Mouse (Mus musculus): Measurements from ENCODE around the gene Mios. TPM values are rescaled to one million over a fixed set of nuclear protein-coding genes. Genes with fewer than 3 reads are reported as not detected.

Mios gene
- polyA plus RNA-seq, 1 experiment from 2014 or later: 31.1 TPM

DNA sequence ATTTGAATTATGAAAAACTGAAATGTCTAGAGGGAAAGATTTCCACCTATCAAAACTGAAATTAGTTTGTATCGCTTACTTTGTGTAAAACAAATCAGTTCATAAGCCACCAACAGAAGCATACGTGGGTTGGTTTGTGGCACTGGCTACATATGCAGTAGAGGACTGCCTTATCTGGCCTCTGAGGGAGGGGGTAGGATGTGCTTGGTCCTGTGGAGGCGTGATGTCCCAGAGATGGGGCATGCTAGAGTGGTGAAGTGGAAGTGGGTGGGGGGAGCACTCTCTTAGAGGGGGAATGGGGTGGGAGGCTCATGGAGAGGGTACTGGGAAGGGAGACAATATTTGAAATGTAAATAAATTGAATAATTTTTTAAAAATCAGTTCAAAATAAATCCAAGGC lies 19.1 kb upstream of the Mios start:
- H3K4me2 ChIP-seq (ENCODE audit: low read depth, low read length): no peak overlapping the region
- no peaks in the 10 kb centered on the region for H3K4me1 ChIP-seq (ENCODE audit: control insufficient read depth, insufficient read depth, low read length)
- ATAC-seq (ENCODE audit: low read depth): no peak
- H3K36me3 ChIP-seq (ENCODE audit: control insufficient read depth, insufficient read depth, low read length): no peaks in the 10 kb centered on the region
- no peak overlapping the region for H3K4me3 ChIP-seq (ENCODE audit: low read depth, low read length)
- WGBS: 78% methylated on average over 3 of the region's 3 CpGs
- no peak overlapping the region for H3K27ac ChIP-seq (ENCODE audit: low read depth, low read length)
- H3K27me3 ChIP-seq (ENCODE audit: control insufficient read depth, insufficient read depth, low read length): no peaks in the 10 kb centered on the region
- H3K9me3 ChIP-seq (ENCODE audit: control insufficient read depth, low read length): no peaks in the 10 kb centered on the region
- H3K9ac ChIP-seq (replicated peaks; ENCODE audit: low read depth, low read length): no peak overlapping the region

DNA sequence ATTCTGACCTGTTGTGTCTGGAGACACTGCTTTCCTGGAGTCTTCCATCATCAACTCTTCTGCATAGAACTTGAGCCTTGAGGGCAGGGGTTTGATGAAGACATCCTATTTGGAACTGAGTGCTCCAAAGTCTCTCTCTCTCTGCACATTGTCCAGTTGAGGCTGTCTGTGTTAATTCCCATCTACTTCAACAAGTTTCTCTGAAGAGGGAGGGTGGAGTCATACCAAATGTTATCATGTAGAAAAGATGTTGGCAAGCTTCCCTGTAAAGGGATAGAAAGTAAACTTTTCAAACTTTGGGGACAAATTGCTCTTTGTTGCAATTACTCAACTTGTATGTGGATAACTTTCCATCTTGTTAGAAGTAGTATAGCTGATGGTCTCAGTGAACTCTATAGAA lies 16.5 kb upstream of the Mios start, which contains the start of gene Col28a1:
Gene Col28a1 (minus strand): TSS at position 101 of the 400 bp plus-strand sequence.
- peaks cover 2% of the 10 kb centered on the region; the same call in 1 of the 2 replicates for H3K9me3 ChIP-seq (ENCODE audit: control insufficient read depth, low read length)
- H3K4me1 ChIP-seq (ENCODE audit: control insufficient read depth, insufficient read depth, low read length): no peaks in the 10 kb centered on the region
- no peak for ATAC-seq (ENCODE audit: low read depth)
- no peak within 1 kb of the TSS for H3K9ac ChIP-seq (replicated peaks; ENCODE audit: low read depth, low read length)
- H3K4me2 ChIP-seq (ENCODE audit: low read depth, low read length): no peak within 1 kb of the TSS
- H3K36me3 ChIP-seq (ENCODE audit: control insufficient read depth, insufficient read depth, low read length): no peaks in the 10 kb centered on the region
- H3K27ac ChIP-seq (ENCODE audit: low read depth, low read length): no peak within 1 kb of the TSS
- H3K4me3 ChIP-seq (ENCODE audit: low read depth, low read length): no peak within 1 kb of the TSS
- no peaks in the 10 kb centered on the region for H3K27me3 ChIP-seq (ENCODE audit: control insufficient read depth, insufficient read depth, low read length)

DNA sequence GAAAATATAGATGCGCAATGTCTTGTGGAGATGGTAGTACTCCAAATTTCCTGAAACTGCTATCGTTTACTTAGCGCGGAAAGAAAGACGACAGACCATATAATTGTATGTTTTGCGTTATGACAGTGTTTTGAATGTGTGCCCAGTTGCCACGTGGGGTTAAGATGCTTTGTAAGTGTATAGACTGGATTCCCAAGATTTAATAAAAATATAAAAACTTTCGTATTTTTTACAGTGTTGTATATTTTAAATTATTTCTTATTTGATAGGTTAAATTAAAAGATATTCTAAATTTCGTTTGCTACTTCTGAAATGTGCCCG lies 804 bp downstream of the Mios start:
- Histone ChIP-seq H3K9ac (replicated peaks; ENCODE audit: low read depth, low read length) (peak overlapping the region; percentile 92), H3K27ac (ENCODE audit: low read depth, low read length) (peak overlapping the region; percentile 91), H3K9me3 (ENCODE audit: control insufficient read depth, low read length) (no peaks in the 10 kb centered on the region), H3K27me3 (ENCODE audit: control insufficient read depth, insufficient read depth, low read length) (no peaks in the 10 kb centered on the region), H3K36me3 (ENCODE audit: control insufficient read depth, insufficient read depth, low read length) (no peaks in the 10 kb centered on the region), H3K4me3 (ENCODE audit: low read depth, low read length) (peak overlapping the region; percentile 82), H3K4me1 (ENCODE audit: control insufficient read depth, insufficient read depth, low read length) (peaks cover 10% of the 10 kb centered on the region), H3K4me2 (ENCODE audit: low read depth, low read length) (peak overlapping the region; percentile 68)
- ATAC-seq (ENCODE audit: low read depth): no peak; the same call in none of the 2 replicates
- WGBS: 16% methylated on average over 10 of the region's 10 CpGs

DNA sequence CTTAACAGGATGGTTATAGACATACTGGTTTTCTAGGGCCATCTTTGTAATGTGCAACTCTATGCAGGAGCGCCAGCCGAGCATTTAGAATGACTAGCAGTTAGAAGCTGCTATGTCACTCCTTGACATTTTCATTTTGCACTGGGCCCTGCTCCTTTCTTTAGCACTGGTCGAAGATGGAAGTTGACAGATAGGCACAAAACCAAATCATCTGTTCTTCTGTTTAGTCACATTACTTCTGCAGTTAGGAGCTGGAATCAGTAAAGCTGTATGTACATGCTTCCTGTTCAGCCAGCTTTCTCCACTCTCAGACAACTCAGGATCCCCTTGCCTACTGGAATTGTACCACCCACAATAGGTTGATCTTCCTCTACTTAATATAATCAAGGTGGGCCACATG lies 1.6 kb downstream of the Mios start:
- no peaks in the 10 kb centered on the region for H3K27me3 ChIP-seq (ENCODE audit: control insufficient read depth, insufficient read depth, low read length)
- H3K36me3 ChIP-seq (ENCODE audit: control insufficient read depth, insufficient read depth, low read length): no peaks in the 10 kb centered on the region
- no peak overlapping the region for H3K27ac ChIP-seq (ENCODE audit: low read depth, low read length)
- H3K4me2 ChIP-seq (ENCODE audit: low read depth, low read length): peak overlapping the region; percentile 68
- H3K9me3 ChIP-seq (ENCODE audit: control insufficient read depth, low read length): no peaks in the 10 kb centered on the region
- H3K4me1 ChIP-seq (ENCODE audit: control insufficient read depth, insufficient read depth, low read length): peaks cover 10% of the 10 kb centered on the region
- no peak overlapping the region for H3K4me3 ChIP-seq (ENCODE audit: low read depth, low read length)
- H3K9ac ChIP-seq (replicated peaks; ENCODE audit: low read depth, low read length): no peak overlapping the region
- ATAC-seq (ENCODE audit: low read depth): no peak
- WGBS: 88% methylated on average over 3 of the region's 3 CpGs

DNA sequence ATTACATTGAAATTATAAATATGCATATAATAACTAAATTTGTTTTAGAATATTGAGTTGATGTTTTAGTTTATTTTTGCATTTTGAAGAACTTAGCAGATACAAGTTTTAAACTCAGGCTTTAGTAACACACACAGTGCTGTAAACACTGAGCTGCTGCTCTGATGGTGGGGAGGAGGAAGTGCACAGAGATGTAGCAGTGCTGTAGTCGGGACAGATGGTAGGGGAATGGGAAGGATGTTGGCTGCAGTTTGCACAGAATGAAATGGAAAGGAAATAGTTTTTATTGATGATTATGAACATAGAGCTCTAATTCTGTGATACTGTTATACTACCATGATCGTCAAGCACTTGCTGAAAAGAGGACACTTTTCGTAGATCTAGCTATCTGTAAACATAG lies 18.0 kb downstream of the Mios start:
- Histone ChIP-seq H3K27ac (ENCODE audit: low read depth, low read length) (no peak overlapping the region), H3K4me2 (ENCODE audit: low read depth, low read length) (no peak overlapping the region), H3K9me3 (ENCODE audit: control insufficient read depth, low read length) (no peaks in the 10 kb centered on the region), H3K9ac (replicated peaks; ENCODE audit: low read depth, low read length) (no peak overlapping the region), H3K27me3 (ENCODE audit: control insufficient read depth, insufficient read depth, low read length) (no peaks in the 10 kb centered on the region), H3K4me3 (ENCODE audit: low read depth, low read length) (no peak overlapping the region), H3K4me1 (ENCODE audit: control insufficient read depth, insufficient read depth, low read length) (no peaks in the 10 kb centered on the region), H3K36me3 (ENCODE audit: control insufficient read depth, insufficient read depth, low read length) (peaks cover 5% of the 10 kb centered on the region; the same call in 1 of the 2 replicates)
- 92% methylated on average over 3 of the region's 3 CpGs for WGBS
- no peak for ATAC-seq (ENCODE audit: low read depth)

DNA sequence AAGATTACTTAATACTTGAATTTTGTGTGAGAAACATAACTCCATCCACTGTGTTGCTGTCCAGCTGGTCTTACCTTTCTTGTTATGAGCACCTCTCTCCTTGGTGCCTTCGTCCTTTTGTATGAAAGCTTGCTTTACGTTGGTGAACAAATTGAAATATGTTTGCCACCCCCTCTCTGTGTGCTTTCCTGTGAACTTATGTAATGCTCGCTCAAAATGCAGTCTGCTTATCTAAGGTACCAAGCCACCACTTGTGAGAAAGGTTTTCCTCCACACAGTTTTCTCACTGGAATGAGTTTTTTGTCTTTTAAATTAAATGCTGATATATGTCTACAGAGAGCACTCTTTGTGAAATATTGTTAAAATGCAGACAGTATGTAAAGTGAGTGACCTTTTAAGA lies 19.6 kb downstream of the Mios start:
- Histone ChIP-seq H3K36me3 (ENCODE audit: control insufficient read depth, insufficient read depth, low read length) (peaks cover 10% of the 10 kb centered on the region; the same call in 1 of the 2 replicates), H3K4me1 (ENCODE audit: control insufficient read depth, insufficient read depth, low read length) (no peaks in the 10 kb centered on the region)

DNA sequence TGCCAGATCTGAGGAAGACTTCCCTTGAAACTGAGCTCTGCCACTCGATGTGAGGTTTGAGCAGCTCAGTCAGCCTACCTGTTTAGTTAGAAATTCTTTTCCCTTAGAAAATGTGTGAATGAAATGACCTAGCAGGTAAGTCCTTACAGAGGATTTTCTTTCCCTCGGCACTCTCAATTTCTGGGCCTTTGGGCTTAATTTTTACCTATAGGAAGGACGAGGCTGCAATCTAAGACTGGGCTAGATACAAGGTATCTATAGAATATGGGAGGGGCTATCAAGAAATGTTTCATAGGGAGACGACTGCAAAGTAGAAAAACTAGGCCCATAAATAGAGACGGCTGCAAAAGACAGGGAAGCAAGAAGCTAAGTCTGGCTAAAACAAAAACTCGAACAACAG lies 49.3 kb downstream of the Mios start:
- no peak overlapping the region for H3K27ac ChIP-seq (ENCODE audit: low read depth, low read length)
- 12% methylated on average over 6 of the region's 6 CpGs for WGBS

More for the DNA sequence above, 19.6 kb downstream of the Mios start:
- H3K4me2 ChIP-seq (ENCODE audit: low read depth, low read length): no peak overlapping the region
- ATAC-seq (ENCODE audit: low read depth): no peak
- no peaks in the 10 kb centered on the region for H3K9me3 ChIP-seq (ENCODE audit: control insufficient read depth, low read length)
- H3K27me3 ChIP-seq (ENCODE audit: control insufficient read depth, insufficient read depth, low read length): no peaks in the 10 kb centered on the region
- no peak overlapping the region for H3K4me3 ChIP-seq (ENCODE audit: low read depth, low read length)
- H3K27ac ChIP-seq (ENCODE audit: low read depth, low read length): no peak overlapping the region
- WGBS: 97% methylated on average over 3 of the region's 3 CpGs
- no peak overlapping the region for H3K9ac ChIP-seq (replicated peaks; ENCODE audit: low read depth, low read length)

DNA sequence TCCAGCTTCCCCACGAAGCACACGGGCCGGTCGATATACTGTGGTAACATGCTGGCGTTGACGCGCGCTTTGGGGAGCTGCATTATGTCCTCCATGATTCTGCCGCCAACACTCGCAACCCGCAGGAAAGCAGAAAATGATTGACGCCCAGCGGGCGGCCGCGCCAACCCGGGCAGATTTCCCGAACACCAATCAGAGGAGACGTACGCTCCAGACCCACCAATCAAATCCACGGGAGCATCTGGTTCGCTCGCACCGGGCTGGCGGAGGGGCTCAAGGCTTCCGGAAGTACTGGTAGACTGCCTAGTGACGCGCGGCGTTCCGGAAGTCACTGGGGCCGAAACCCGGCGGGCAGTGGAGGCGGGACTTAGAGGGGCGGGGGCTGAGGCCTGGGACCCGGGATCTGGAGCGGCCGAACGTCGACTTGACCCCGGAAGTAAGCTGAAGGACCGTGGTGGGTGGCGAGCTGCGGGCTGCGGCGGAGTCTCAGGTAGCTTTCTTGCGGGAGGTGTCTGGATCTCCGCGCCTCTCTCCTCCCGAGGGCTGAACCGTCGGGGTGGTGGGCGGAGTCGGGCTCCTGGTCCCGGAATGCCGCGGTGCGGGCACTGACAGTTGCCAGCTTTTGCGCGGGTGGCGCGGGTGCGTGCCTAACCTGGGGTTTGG lies 50.1 kb downstream of the Mios start, which contains the start of the genes Rpa3, Umad1 and Gm45062:
Gene Rpa3 (minus strand): TSS at position 170 of the 663 bp plus-strand sequence.
Gene Umad1 (plus strand): TSS at position 285 of the 663 bp plus-strand sequence.
Gene Gm45062 (plus strand): TSS at position 447 of the 663 bp plus-strand sequence.
- WGBS: under 1% methylated on average over 63 of the region's 64 CpGs
- H3K4me3 ChIP-seq (ENCODE audit: low read depth, low read length): peak within 1 kb of the TSS; percentile 77

More for the DNA sequence above, 49.3 kb downstream of the Mios start:
- no peak for ATAC-seq (ENCODE audit: low read depth)
- Histone ChIP-seq H3K9ac (replicated peaks; ENCODE audit: low read depth, low read length) (peak overlapping the region; percentile 68), H3K4me2 (ENCODE audit: low read depth, low read length) (peak overlapping the region; percentile 55), H3K27me3 (ENCODE audit: control insufficient read depth, insufficient read depth, low read length) (no peaks in the 10 kb centered on the region), H3K4me3 (ENCODE audit: low read depth, low read length) (peak overlapping the region; percentile 77), H3K9me3 (ENCODE audit: control insufficient read depth, low read length) (no peaks in the 10 kb centered on the region), H3K36me3 (ENCODE audit: control insufficient read depth, insufficient read depth, low read length) (no peaks in the 10 kb centered on the region), H3K4me1 (ENCODE audit: control insufficient read depth, insufficient read depth, low read length) (0 out of 2 replicates have a peak, but pooled peaks cover 10% of the 10 kb centered on the region)

DNA sequence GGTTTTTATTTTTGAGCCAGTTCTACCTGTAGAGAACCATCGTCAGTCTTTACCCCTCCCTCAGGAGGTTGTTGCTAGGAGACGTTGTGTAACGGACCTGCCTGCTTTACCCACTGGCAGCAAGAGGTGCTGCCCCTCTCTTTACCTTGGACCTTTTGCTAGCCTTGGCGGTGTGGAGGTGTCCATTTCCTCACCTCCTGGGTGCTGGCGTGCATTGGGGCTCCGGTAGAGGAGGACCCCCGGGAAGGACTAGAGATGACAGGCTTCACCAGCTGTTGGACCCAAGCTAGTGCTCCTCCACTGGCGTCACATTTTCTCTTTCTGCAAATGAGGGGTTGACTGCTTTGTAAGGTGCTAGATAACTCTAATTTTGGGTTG lies 50.6 kb downstream of the Mios start:
- Histone ChIP-seq H3K4me2 (ENCODE audit: low read depth, low read length) (peak overlapping the region; percentile 71), H3K27ac (ENCODE audit: low read depth, low read length) (peak overlapping the region; percentile 64), H3K9ac (replicated peaks; ENCODE audit: low read depth, low read length) (peak overlapping the region; percentile 56), H3K4me3 (ENCODE audit: low read depth, low read length) (peak overlapping the region; percentile 77), H3K36me3 (ENCODE audit: control insufficient read depth, insufficient read depth, low read length) (no peaks in the 10 kb centered on the region), H3K27me3 (ENCODE audit: control insufficient read depth, insufficient read depth, low read length) (no peaks in the 10 kb centered on the region), H3K9me3 (ENCODE audit: control insufficient read depth, low read length) (no peaks in the 10 kb centered on the region), H3K4me1 (ENCODE audit: control insufficient read depth, insufficient read depth, low read length) (0 out of 2 replicates have a peak, but pooled peaks cover 10% of the 10 kb centered on the region)
- ATAC-seq (ENCODE audit: low read depth): no peak; the same call in 1 of the 2 replicates
- WGBS: 0% methylated on average over 8 of the region's 8 CpGs

More for the DNA sequence above, 50.1 kb downstream of the Mios start, which contains the start of the genes Rpa3, Umad1 and Gm45062:
- Histone ChIP-seq H3K9ac (replicated peaks; ENCODE audit: low read depth, low read length) (peak within 1 kb of the TSS; percentile 68), H3K4me1 (ENCODE audit: control insufficient read depth, insufficient read depth, low read length) (0 out of 2 replicates have a peak, but pooled peaks cover 10% of the 10 kb centered on the region), H3K27me3 (ENCODE audit: control insufficient read depth, insufficient read depth, low read length) (no peaks in the 10 kb centered on the region), H3K36me3 (ENCODE audit: control insufficient read depth, insufficient read depth, low read length) (no peaks in the 10 kb centered on the region), H3K27ac (ENCODE audit: low read depth, low read length) (peak within 1 kb of the TSS; percentile 72), H3K4me2 (ENCODE audit: low read depth, low read length) (peak within 1 kb of the TSS; percentile 71), H3K9me3 (ENCODE audit: control insufficient read depth, low read length) (no peaks in the 10 kb centered on the region)
- ATAC-seq (ENCODE audit: low read depth): peak; percentile 100
